Mouse (Mus musculus) thymus, postnatal 4 days (tissue): Measurements from ENCODE around the gene Setd7.

ENCODE experiments used
- DNase-seq: peaks from one replicate; pipeline ENCODE4 v3.0.0; 2021

Setd7 gene

GRCm38 (mm10) chr3:51559594-51560450, 857 bp downstream of the Setd7 start:
- peak; percentile 93 for DNase-seq

DNA sequence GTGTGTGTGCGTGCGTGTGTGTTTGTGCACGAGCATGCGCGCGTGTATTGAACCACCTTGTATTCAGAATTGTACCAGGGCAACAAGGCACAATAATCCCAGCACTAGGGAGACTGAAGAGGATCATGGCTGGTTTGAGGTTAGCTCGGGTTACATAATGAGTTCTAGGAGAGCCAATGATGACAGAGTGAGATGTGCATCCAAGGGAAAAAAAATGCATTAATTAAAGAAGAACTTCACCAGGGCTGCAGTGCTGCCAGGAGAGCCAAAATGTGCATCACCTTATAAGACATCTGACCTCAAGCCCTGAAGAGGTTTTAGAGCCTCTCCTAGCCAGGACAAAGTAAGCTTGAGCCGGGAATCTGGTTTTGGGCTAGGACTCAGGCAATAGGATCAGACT, 5.1 kb downstream of the Setd7 start:
- no peak for DNase-seq

- no peak for DNase-seq
Measured at GRCm38 (mm10) chr3:51554836-51555235, 5.8 kb downstream of the Setd7 start.

- DNase-seq = peak; percentile 72
Measured at GRCm38 (mm10) chr3:51554067-51554466, 6.6 kb downstream of the Setd7 start.

DNA sequence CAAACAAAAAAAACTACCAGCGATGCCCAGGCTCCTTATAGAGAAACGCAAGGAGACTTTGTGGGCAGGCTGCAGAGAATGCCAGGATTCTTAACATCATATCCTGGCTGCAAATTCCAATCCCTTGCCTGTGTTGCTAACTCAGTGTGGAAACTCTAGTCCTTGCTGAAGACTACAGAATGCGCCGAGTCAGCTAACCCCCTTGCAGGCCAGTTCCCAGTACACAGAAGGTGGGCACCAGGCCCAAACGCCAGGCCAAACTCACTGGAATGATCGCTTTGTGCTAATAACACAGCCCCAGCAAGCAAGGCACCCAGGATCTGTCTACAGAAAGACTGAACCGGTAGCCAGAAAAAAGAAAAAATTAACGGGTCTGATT, 7.2 kb downstream of the Setd7 start:
- DNase-seq = peak; percentile 48

DNA sequence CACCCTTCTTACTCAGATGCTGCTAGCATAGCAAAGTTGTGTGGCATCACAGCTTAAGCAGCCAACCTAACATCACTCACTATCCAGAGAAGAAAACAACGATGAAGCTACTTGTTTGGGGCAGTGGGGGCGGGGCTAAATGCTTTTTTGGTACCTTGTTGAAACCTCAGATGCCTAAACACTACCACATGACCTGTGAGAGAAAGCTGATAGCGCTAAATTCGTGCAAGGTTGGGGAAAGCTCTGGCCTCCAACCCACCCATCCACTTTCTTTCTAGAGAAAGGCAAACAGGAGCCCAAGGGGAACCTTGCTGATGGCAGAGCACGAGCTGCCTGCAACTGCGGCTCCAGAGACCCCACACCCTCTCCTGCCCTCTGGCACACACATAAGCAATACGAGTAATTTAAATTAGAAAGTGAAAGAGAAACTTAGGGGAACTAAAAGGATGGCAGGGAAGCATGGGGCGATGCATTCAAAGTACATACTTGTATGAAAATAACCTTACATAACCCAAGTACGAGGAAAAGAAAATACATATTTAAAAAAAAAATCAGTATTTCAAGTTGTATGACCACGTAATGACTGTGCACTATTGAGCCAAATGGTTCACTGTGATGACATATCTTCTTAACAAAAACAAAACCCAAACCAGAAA, 7.7 kb downstream of the Setd7 start:
- DNase-seq = peak; percentile 80

DNA sequence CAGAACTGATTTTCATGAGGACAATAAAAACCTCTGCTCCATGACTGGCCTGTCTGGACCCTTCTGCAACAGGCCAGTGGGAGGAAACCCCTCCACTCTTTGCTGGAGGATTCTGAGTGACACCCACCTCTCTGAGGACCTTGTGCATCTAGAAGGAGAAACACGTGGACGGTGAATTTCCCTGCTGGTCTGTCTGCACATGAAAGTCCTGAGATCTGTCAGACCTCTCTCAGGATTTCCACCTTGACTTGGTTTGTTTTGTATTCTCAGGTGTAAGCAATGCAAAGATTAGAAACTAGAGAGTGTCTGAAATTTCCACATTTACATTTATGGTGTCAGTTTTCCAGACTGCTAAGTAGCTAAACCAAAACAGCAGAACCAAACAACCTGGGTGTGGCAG, 8.5 kb downstream of the Setd7 start:
- no peak for DNase-seq

DNA sequence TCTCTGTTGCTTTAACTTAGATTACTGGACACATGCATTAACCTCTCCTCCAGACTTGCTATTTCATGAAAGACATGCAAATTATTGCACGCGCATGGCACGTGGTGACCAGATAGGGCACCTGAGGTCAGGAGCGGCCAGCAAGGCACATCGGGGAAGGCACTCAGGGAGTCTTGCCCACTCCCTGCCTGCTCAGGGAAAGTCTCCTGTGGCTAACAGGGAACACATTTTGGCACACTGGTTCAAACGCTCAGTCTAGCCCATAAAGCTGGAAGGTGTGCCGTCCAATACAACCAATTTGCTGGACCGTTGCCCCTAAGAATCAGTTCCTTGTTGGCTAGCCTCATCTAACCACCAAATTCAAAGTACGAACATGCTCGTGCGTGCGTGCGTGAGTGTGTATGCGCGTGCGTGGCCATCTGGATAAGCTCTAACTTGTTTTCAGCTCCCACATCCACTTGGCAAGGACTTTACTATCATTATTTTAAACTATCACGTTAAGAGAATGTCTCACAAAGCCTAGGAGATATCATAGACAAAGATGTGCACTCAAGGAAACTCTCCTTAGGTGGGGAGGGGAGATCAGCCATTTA, 11.6 kb downstream of the Setd7 start:
- DNase-seq = no peak

GRCm38 (mm10) chr3:51547577-51547976, 13.1 kb downstream of the Setd7 start:
- DNase-seq = no peak

DNA sequence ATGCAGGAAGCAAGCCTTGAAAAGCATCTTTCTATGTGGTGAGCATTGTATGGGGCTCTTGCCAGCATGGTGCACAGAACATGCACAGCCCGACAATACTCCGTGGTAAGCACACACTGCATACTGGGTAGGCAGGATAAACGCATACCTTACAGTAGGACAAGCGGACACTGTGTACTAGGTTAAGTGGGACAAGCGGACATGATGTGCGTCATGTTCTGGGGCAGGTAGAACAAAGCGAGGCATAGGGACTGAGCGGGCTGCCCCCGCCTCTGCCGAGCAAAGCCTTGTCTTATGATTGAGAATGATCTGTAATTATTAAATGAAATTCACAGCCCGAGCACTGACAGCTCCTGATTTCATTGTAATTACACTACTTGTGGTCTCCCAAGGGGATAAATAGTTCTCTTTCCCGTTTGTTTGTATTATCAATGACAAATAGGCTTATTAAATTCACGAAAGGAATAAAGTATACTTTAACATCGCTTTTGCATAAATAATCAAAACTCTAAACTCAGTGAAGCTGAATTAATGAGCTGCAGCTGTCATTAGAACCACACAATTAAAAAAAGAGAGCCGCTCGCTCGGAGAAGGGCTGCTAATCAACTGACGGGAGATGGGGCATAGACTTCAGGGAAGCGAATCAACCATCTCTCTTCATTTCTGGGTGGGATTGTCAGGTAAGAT, 16.1 kb downstream of the Setd7 start:
- DNase-seq = no peak

GRCm38 (mm10) chr3:51540659-51541058, 20.0 kb downstream of the Setd7 start:
- no peak for DNase-seq

DNA sequence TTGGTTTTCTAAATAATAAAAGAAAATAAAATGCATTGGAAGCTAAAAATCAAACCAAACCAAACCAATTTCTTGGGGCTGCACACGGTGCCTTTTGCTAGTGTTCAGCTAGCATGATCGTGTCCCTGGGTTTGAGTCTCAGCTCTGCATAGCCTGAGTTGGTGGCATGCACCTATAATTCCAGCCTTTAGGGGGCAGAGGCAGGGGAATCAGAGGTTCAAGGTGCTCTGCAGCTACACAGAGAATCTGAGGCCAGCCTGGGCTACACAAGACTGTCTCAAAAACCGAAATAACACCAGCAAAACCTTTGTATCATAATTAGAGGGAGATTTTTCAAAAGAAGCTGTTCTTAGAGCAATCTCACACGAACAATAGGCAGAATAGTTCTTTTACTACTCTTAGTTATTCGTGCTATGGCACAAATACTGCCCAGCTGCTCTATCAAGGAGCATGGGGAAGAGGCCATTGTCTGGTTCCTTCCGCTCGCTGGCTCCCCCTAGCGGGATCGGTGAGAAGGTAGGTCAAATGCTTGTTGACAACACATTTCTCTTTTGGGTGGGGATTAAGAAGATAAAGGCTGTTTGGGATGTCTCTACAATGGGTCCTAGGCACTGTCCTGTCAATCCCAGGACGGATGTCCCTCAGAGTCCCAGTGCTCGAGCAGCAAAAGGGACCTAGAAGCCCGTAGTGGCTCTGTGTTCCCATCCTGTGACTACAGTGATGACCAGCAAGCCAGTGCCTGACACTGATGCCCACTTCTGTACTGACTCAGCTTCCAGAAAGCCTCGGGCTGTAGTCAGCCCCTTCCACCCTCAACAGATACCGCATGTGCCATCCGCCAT, 20.9 kb downstream of the Setd7 start:
- peak; percentile 96 for DNase-seq

GRCm38 (mm10) chr3:51534013-51534412, 26.7 kb downstream of the Setd7 start:
- no peak for DNase-seq

DNA sequence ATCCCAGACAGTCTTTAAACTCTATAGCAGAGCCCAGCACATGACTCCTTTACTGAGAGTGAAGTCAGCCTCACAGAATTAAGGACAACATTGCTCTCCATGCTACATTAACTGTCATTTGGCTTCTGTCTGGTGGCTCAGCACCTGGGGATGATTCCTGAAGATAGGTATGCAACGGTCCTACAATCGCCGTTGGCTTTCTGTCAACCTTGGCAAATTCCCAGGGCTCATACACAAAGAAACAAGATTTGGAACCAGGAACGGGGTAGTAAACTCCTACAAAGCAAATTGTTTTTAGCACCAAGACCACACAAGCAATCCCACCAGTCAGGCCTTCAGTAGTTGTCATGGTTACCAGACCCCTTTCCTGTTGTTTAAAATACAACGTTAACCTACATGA, 27.1 kb downstream of the Setd7 start:
- DNase-seq = no peak

DNA sequence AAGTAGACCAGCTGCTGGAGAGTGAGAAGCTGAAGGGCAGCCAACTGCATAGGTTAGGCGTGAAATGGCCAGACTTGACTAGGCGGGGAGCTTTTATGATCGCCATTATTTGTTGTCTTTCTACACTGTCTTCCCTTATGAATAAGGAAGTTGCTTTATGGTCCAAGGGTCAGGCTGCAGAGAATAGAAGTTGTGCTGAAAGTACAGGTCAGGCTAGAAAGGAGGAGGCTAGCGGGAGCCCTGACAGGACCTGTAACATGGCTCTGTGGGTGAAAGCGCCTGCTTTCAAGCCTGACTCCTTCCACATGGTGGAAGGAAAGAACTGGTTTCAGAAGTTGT, 28.4 kb downstream of the Setd7 start:
- no peak for DNase-seq

GRCm38 (mm10) chr3:51531473-51532281, 29.0 kb downstream of the Setd7 start:
- no peak for DNase-seq

DNA sequence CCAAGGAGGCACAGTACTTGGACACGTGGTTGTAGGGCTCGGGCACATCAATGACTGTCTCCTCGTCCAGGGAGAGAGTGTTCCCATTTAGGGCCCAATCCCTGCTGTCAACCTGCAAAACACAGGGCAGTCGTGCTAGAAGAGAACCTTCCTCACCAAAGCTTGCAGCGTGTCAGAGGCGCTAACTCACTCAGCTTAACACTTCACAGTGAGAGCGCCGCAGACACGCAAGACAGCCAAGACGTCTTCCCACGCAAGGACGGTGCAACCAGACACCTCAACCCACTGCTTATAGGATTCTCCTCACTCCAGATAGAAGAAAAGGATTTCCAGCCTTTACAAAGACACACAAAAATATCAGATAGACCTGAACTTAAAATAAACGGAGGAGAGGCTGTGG, 33.8 kb downstream of the Setd7 start:
- no peak for DNase-seq

DNA sequence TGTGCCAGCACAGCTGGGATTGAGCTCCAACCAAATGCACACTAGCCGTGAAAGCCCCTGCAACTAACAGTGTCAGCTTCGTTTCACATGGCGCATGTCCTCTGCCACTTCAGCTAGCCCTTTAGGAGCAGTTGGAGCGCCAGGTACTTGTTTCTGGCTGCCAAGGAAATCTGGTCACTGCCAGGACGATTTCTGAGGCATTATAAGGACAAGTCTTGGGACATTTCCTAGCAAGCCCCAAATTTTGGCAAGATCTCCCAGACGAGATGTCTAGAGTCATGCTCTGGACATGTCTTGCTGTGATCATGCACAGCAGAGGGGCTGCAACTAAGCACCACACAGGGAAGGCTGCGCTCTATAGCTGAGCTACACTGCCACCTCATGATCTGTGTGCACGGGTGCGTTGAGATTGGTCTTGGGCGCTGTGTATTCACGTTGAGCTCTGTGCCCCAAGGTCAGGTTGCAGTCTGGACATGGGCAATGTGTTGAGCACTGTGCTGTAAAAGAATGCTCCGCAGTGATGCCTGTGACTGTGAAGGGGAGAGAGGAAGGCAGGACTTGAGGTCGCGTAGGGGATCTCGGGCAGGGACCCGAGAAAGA, 35.4 kb downstream of the Setd7 start:
- DNase-seq = no peak

DNA sequence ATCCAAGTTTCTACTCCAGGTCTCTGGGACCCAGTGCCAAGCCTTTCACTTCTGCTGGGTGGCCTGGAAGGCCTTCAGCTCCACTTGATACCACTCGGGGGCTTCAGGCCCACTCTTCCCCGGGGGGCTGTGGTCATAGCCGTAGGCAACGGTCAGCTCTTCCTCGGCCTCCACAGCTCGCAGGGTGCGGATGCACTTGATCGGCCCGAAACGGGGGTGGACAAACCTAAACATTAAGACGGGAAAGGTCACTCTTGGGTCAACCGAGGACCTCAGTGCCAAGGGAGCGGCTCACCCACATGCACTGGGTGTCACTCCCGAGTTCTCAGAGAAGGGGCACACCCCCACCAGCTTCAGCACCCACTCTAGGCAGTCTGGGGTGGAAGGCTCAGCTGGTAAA, 39.4 kb downstream of the Setd7 start:
- DNase-seq = no peak

DNA sequence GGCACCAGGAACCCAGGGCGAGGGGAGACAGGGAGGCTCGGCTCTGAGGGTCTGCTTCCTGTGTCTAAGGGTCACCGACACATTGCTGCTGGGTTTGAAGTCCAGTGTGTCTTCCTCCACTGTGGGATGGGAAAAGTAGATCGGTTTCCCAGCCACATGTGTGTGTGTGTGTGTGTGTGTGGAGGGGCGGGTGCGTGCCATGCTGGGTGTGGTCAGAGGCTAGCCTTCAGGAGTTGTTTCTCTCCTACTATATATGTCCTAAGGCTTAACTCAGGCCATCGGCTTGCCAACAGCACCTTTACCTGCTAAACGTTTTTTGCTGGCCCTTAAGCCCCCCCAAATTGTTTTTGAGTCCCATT, 41.9 kb downstream of the Setd7 start:
- DNase-seq = no peak
